Mouse (Mus musculus) liver, adult 2 months (tissue): ENCODE data around the gene Mcrip1.

ENCODE experiments used
- CTCF ChIP-seq: fragments of 200-500 bp; IDR thresholded peaks from 2 replicates; pipeline ENCODE4 v1.5.1; 2011; ENCODE audit warnings: low read depth, low read length, control low read depth
- POLR2A ChIP-seq: fragments of 200-500 bp; IDR thresholded peaks from 2 replicates; pipeline ENCODE4 v1.6.1; 2011; ENCODE audit warnings: low read length, control low read depth; ENCODE audit not compliant: insufficient read depth; ENCODE audit errors: extremely low read depth

DNA sequence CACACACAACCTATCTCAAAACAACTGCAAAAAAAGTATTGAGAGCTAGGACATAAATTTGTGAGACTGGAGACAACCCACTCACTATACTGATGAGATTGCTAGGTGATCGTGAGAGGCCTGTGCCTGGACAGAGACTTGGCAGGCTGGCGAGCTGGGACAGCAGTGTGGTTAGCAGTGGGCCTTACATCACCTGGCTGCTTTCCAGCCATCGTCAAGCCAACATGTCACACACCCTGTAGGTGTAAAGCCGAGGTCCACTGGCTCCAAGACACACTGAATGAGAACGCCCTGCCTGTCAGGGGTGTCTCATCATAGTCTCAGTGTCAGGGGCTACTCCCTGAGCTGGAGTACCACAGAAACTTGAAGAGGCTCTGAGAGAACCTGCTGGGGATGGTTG, 3.2 kb upstream of the Mcrip1 start:
- TF ChIP-seq CTCF = no peak
- TF ChIP-seq POLR2A = no peak
